ENCODE assay signal across 8 mouse cellular contexts in genomic region chr9:57522861-57523246, GRCm38 (mm10). TPM values are rescaled to one million over a fixed set of nuclear protein-coding genes. Genes with fewer than 3 reads are reported as not detected.
DNase-seq lines count a peak whose midpoint lies in the region; ATAC-seq and TF ChIP-seq lines count a peak whose summit lies in the region.
"Had no signal": no experiment of that assay in that cellular context is flagged by ENCODE, and none has a peak within 500 bp of the region (broad histone marks: within the 10 kb centered on the region; RNA-seq: fewer than 3 reads in every experiment).

No protein-coding gene starts in this region.

- ATAC-seq in lung, embryonic 16.5 days (ENCODE audit: low read depth), result no peak
- ATAC-seq in forebrain, embryonic 12.5 days (ENCODE audit: low FRiP score), result no peak
- ATAC-seq in limb, embryonic 14.5 days (ENCODE audit: low FRiP score, low read depth), result no peak
- no peak for ATAC-seq in stomach, embryonic 16.5 days (ENCODE audit: insufficient read depth, low FRiP score)

- WGBS in lung, embryonic 16.5 days, result 60% methylated on average over 4 of the region's 4 CpGs
- WGBS in forebrain, embryonic 12.5 days, result 84% methylated on average over 4 of the region's 4 CpGs
- WGBS in limb, embryonic 14.5 days, result 78% methylated on average over 4 of the region's 4 CpGs
- 71% methylated on average over 4 of the region's 4 CpGs for WGBS in stomach, embryonic 16.5 days

- DNase-seq in lung, postnatal 10 days, result no peak
- DNase-seq in limb, embryonic 14.5 days (ENCODE audit: low spot score), result no peak
- DNase-seq in testis, postnatal 14 days (ENCODE audit: low spot score), result no peak
- no peak for DNase-seq in kidney, postnatal 14 days
- DNase-seq: kidney, adult 8-10 months had no signal

- peak overlapping the region; percentile 64 for H3K4me2 ChIP-seq in lung, embryonic 16.5 days (ENCODE audit: low read depth, low read length)
- H3K4me2 ChIP-seq in forebrain, embryonic 12.5 days, result peak overlapping the region; percentile 85
- H3K4me2 ChIP-seq in limb, embryonic 14.5 days (replicated peaks; ENCODE audit: low read depth, low read length, severe bottlenecking), result peak overlapping the region; percentile 92; the same call in 1 of the 2 replicates
- peak overlapping the region; percentile 66 for H3K4me2 ChIP-seq in stomach, embryonic 16.5 days (ENCODE audit: low read depth, low read length)

- no peak overlapping the region for H3K9ac ChIP-seq in lung, embryonic 16.5 days (ENCODE audit: low read length)
- 0 out of 2 replicates have a peak overlapping the region, but pooled peaks have one; percentile 97 for H3K9ac ChIP-seq in forebrain, embryonic 12.5 days
- H3K9ac ChIP-seq in limb, embryonic 14.5 days (ENCODE audit: low read depth, low read length, severe bottlenecking), result no peak overlapping the region
- no peak overlapping the region for H3K9ac ChIP-seq in stomach, embryonic 16.5 days (ENCODE audit: low read length)

- H3K27me3 ChIP-seq in lung, embryonic 16.5 days (ENCODE audit: control insufficient read depth, insufficient read depth, low read depth, low read length), result no peaks in the 10 kb centered on the region
- H3K27me3 ChIP-seq in forebrain, embryonic 12.5 days, result no peaks in the 10 kb centered on the region
- H3K27me3 ChIP-seq in limb, embryonic 14.5 days (ENCODE audit: control insufficient read depth, insufficient read depth, low read length), result no peaks in the 10 kb centered on the region
- no peaks in the 10 kb centered on the region for H3K27me3 ChIP-seq in stomach, embryonic 16.5 days (ENCODE audit: control insufficient read depth, insufficient read depth, low read length)

- no peak for TF ChIP-seq POLR2A in limb, embryonic 14.5 days (IDR thresholded peaks at IDR 0.05; ENCODE audit: borderline replicate concordance, extremely low read depth, insufficient read depth, insufficient read length)

- no peaks in the 10 kb centered on the region for H3K36me3 ChIP-seq in lung, embryonic 16.5 days (ENCODE audit: control insufficient read depth, insufficient read depth, low read length)
- no peaks in the 10 kb centered on the region for H3K36me3 ChIP-seq in forebrain, embryonic 12.5 days (replicated peaks)
- H3K36me3 ChIP-seq in limb, embryonic 14.5 days (ENCODE audit: control insufficient read depth, insufficient read depth, low read length), result no peaks in the 10 kb centered on the region
- no peaks in the 10 kb centered on the region for H3K36me3 ChIP-seq in stomach, embryonic 16.5 days (ENCODE audit: control insufficient read depth, insufficient read depth, low read length)

- no peaks in the 10 kb centered on the region for H3K9me3 ChIP-seq in lung, embryonic 16.5 days (ENCODE audit: control insufficient read depth, low read length)
- H3K9me3 ChIP-seq in forebrain, embryonic 12.5 days, result no peaks in the 10 kb centered on the region
- no peaks in the 10 kb centered on the region for H3K9me3 ChIP-seq in limb, embryonic 14.5 days (ENCODE audit: control insufficient read depth, low read length)
- no peaks in the 10 kb centered on the region for H3K9me3 ChIP-seq in stomach, embryonic 16.5 days (replicated peaks; ENCODE audit: control insufficient read depth, low read length)

- no peak overlapping the region for H3K27ac ChIP-seq in lung, embryonic 16.5 days (ENCODE audit: low read length)
- no peak overlapping the region for H3K27ac ChIP-seq in forebrain, embryonic 12.5 days
- no peak overlapping the region for H3K27ac ChIP-seq in limb, embryonic 14.5 days (replicated peaks; ENCODE audit: low read depth, low read length)
- H3K27ac ChIP-seq in stomach, embryonic 16.5 days (ENCODE audit: low read length), result no peak overlapping the region

- H3K4me1 ChIP-seq in lung, embryonic 16.5 days (replicated peaks; ENCODE audit: control insufficient read depth, insufficient read depth, low read length), result peaks cover 11% of the 10 kb centered on the region
- H3K4me1 ChIP-seq in forebrain, embryonic 12.5 days, result peaks cover 22% of the 10 kb centered on the region
- peaks cover 10% of the 10 kb centered on the region; the same call in 1 of the 2 replicates for H3K4me1 ChIP-seq in limb, embryonic 14.5 days (ENCODE audit: control insufficient read depth, insufficient read depth, low read length)
- peaks cover 11% of the 10 kb centered on the region for H3K4me1 ChIP-seq in stomach, embryonic 16.5 days (ENCODE audit: control insufficient read depth, insufficient read depth, low read length)

- H3K4me3 ChIP-seq in lung, embryonic 16.5 days (ENCODE audit: low read length), result no peak overlapping the region
- H3K4me3 ChIP-seq in forebrain, embryonic 12.5 days (replicated peaks), result peak overlapping the region; percentile 97; the same call in 1 of the 2 replicates
- no peak overlapping the region for H3K4me3 ChIP-seq in limb, embryonic 14.5 days (replicated peaks; ENCODE audit: low read length)
- H3K4me3 ChIP-seq in stomach, embryonic 16.5 days (replicated peaks; ENCODE audit: low read length), result peak overlapping the region; percentile 92

RNA-seq across cellular contexts. Expression of gene Cox5a, which starts 1.8 kb away (rescaled TPM):
- 448 and 496 TPM in 2 replicates for polyA plus RNA-seq in lung, embryonic 16.5 days (2015; fragmentation: Nextera tagmentation; extraction: Ambion mirVana)
- polyA plus RNA-seq in forebrain, embryonic 12.5 days (2016; fragmentation: Nextera tagmentation; extraction: Ambion mirVana), result 694 and 697 TPM in 2 replicates
- 168 and 174 TPM in 2 replicates for polyA plus RNA-seq in limb, embryonic 14.5 days (2012; rRNA removed)
- polyA plus RNA-seq in limb, embryonic 14.5 days (2014; fragmentation: Nextera tagmentation; extraction: Ambion mirVana), result 436 and 466 TPM in 2 replicates
- polyA plus RNA-seq in stomach, embryonic 16.5 days (2015; fragmentation: Nextera tagmentation; extraction: Ambion mirVana), result 586 and 601 TPM in 2 replicates

RNA-seq across cellular contexts. Expression of gene Fam219b, which starts 14.5 kb away (rescaled TPM):
- 18.3 and 19.0 TPM in 2 replicates for polyA plus RNA-seq in lung, embryonic 16.5 days (2015; fragmentation: Nextera tagmentation; extraction: Ambion mirVana)
- 18.2 and 19.3 TPM in 2 replicates for polyA plus RNA-seq in forebrain, embryonic 12.5 days (2016; fragmentation: Nextera tagmentation; extraction: Ambion mirVana)
- 16.2 and 19.0 TPM in 2 replicates for polyA plus RNA-seq in limb, embryonic 14.5 days (2012; rRNA removed)
- 25.2 and 27.0 TPM in 2 replicates for polyA plus RNA-seq in limb, embryonic 14.5 days (2014; fragmentation: Nextera tagmentation; extraction: Ambion mirVana)
- polyA plus RNA-seq in stomach, embryonic 16.5 days (2015; fragmentation: Nextera tagmentation; extraction: Ambion mirVana), result 17.9 and 19.1 TPM in 2 replicates

RNA-seq across cellular contexts. Expression of gene Rpp25, which starts 19.0 kb away (rescaled TPM):
- 2.1 TPM in 2 replicates for polyA plus RNA-seq in lung, embryonic 16.5 days (2015; fragmentation: Nextera tagmentation; extraction: Ambion mirVana)
- polyA plus RNA-seq in forebrain, embryonic 12.5 days (2016; fragmentation: Nextera tagmentation; extraction: Ambion mirVana), result 5.5 and 5.7 TPM in 2 replicates
- polyA plus RNA-seq in limb, embryonic 14.5 days (2012; rRNA removed), result 0.60 and 0.74 TPM in 2 replicates
- 0.94 and 1.5 TPM in 2 replicates for polyA plus RNA-seq in limb, embryonic 14.5 days (2014; fragmentation: Nextera tagmentation; extraction: Ambion mirVana)
- polyA plus RNA-seq in stomach, embryonic 16.5 days (2015; fragmentation: Nextera tagmentation; extraction: Ambion mirVana), result 4.8 and 5.3 TPM in 2 replicates

RNA-seq across cellular contexts. Expression of gene Mpi, which starts 29.7 kb away (rescaled TPM):
- 38.6 and 40.9 TPM in 2 replicates for polyA plus RNA-seq in lung, embryonic 16.5 days (2015; fragmentation: Nextera tagmentation; extraction: Ambion mirVana)
- 62.3 and 62.5 TPM in 2 replicates for polyA plus RNA-seq in forebrain, embryonic 12.5 days (2016; fragmentation: Nextera tagmentation; extraction: Ambion mirVana)
- 51.0 and 55.6 TPM in 2 replicates for polyA plus RNA-seq in limb, embryonic 14.5 days (2012; rRNA removed)
- polyA plus RNA-seq in limb, embryonic 14.5 days (2014; fragmentation: Nextera tagmentation; extraction: Ambion mirVana), result 34.4 and 37.5 TPM in 2 replicates
- 45.2 and 49.0 TPM in 2 replicates for polyA plus RNA-seq in stomach, embryonic 16.5 days (2015; fragmentation: Nextera tagmentation; extraction: Ambion mirVana)

RNA-seq across cellular contexts. Expression of gene Scamp2, which starts 37.9 kb away (rescaled TPM):
- 66.9 and 70.3 TPM in 2 replicates for polyA plus RNA-seq in lung, embryonic 16.5 days (2015; fragmentation: Nextera tagmentation; extraction: Ambion mirVana)
- polyA plus RNA-seq in forebrain, embryonic 12.5 days (2016; fragmentation: Nextera tagmentation; extraction: Ambion mirVana), result 57.8 and 60.6 TPM in 2 replicates
- polyA plus RNA-seq in limb, embryonic 14.5 days (2012; rRNA removed), result 75.3 and 99.2 TPM in 2 replicates
- 81.7 and 82.5 TPM in 2 replicates for polyA plus RNA-seq in limb, embryonic 14.5 days (2014; fragmentation: Nextera tagmentation; extraction: Ambion mirVana)
- polyA plus RNA-seq in stomach, embryonic 16.5 days (2015; fragmentation: Nextera tagmentation; extraction: Ambion mirVana), result 98.7 and 105 TPM in 2 replicates

Comparison
In these comparisons a context has a peak if more than half of its experiments do, and no peak if none do; other contexts are left out.
1. H3K4me3 ChIP-seq: peak in forebrain, embryonic 12.5 days (single experiment) and stomach, embryonic 16.5 days (single experiment); none in lung, embryonic 16.5 days (single experiment) and limb, embryonic 14.5 days (single experiment).
2. Peak in every context shown above with its lines, with median percentiles within 50 percentile points of each other: H3K4me2 ChIP-seq.